Mouse (Mus musculus) G1E (cell line): Measurements from ENCODE around the gene S100pbp.

ENCODE experiments used
- CTCF ChIP-seq: IDR thresholded peaks from 2 replicates; pipeline ENCODE4 v1.5.1; 2012; ENCODE audit warnings: low read depth, low read length, inconsistent platforms, mixed read lengths
- GATA1 ChIP-seq: IDR thresholded peaks from 2 replicates; pipeline ENCODE4 v1.6.1; 2012; ENCODE audit warnings: borderline replicate concordance, low read length, inconsistent platforms, mixed read lengths
- POLR2AphosphoS5 ChIP-seq: IDR thresholded peaks from 2 replicates; pipeline ENCODE4 v1.6.1; 2012; ENCODE audit warnings: low read depth, low read length, inconsistent platforms; ENCODE audit not compliant: insufficient replicate concordance
- TAL1 ChIP-seq: conservative IDR thresholded peaks from 2 replicates; pipeline ENCODE4 v1.6.1; 2012; ENCODE audit warnings: low read depth, low read length, inconsistent platforms, mixed read lengths

DNA sequence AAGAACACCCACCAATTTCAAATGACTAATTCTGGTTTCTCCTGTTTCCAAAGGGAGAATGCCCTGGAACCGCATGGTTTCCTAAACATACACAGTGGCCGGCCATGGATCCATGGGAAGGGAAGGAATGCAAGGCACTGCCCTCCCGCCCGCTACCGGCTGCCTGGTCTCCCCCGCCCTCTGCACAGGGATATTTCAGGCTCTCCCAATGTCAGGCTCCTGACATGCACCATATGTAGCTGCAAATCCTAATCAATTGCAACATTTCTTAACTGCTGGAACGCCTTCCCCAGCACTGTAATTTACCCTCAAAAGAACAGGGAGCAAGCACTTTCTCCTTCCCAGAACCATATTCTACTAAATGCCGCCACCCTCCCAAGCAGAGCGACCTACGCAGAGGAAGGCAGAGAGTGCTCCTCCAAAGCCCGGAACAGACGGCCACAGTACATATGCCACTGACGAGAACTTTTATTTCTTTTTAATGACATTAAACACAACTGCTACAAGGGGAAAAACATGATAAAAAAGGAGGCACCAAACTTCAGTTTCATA, 41.9 kb downstream of the S100pbp start:
- TF ChIP-seq CTCF: no peak
- no peak for TF ChIP-seq GATA1
- TF ChIP-seq TAL1: no peak
- TF ChIP-seq POLR2AphosphoS5: no peak
